In the genomic region with DNA sequence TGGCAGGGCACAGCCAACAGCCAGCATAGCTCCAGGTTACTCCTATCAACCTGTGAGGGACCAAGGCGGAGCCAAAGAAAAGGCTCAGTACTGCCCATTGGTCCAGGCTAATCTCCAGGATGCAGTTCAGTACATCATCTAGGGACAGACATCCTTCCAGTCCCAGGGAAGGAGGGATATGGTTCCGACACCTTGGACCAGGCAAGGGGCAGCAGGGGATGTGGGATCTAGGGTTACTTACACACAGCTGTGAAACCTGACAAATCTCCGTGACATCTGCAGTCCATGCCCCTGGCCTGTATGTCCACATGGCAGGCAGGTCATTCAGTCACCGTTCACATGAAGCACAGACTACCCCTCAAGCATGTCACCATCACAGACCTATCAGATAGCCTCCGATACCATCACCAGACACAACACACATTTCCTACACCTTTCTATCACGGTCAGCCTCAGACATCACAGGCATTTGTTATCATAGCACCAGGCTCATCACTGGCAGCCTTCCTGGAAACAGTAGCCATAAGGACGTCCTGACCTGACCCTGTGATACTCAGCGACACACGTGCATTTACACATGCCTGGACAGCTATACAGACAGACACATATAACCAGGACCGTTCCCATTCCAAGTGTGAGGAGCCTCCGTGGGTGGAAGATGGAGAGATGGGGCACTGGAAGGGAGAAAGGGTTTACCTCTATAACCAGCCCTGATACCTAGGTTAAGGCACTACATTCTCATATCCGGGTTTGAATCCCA, we compare ENCODE assay signal across 8 mouse cellular contexts. TPM values are rescaled to one million over a fixed set of nuclear protein-coding genes. Genes with fewer than 3 reads are reported as not detected.
DNase-seq lines count a peak whose midpoint lies in the region; ATAC-seq and TF ChIP-seq lines count a peak whose summit lies in the region.
"Had no signal": no experiment of that assay in that cellular context is flagged by ENCODE, and none has a peak within 500 bp of the region (broad histone marks: within the 10 kb centered on the region; RNA-seq: fewer than 3 reads in every experiment).

No protein-coding gene starts in this region.

- H3K27me3 ChIP-seq in CH12.LX (replicated peaks) (peaks cover 19% of the 10 kb centered on the region), MEL (ENCODE audit: control insufficient read depth in 1 of 2, insufficient read depth in 2 of 2, low read length in 2 of 2) (no peaks in the 10 kb centered on the region)
- H3K27me3 ChIP-seq in heart, embryonic 15.5 days, result no peaks in the 10 kb centered on the region
- no peaks in the 10 kb centered on the region for H3K27me3 ChIP-seq in liver, embryonic 16.5 days (ENCODE audit: control insufficient read depth, insufficient read depth, low read depth, low read length)

- TF ChIP-seq POLR2A in CH12.LX (IDR thresholded peaks at IDR 0.05; ENCODE audit: low read depth, low read length), result no peak
- no peak for TF ChIP-seq POLR2A in MEL (IDR thresholded peaks at IDR 0.05; ENCODE audit: control insufficient read depth in 1 of 2, insufficient read depth in 1 of 2, low read depth in 1 of 2, low read length in 2 of 2, poor library complexity in 1 of 2)

- H3K4me3 ChIP-seq in CH12.LX (replicated peaks in 1 of 3; ENCODE audit: low read depth in 2 of 3, low read length in 2 of 3, poor library complexity in 1 of 3) (peak overlapping the region; percentile 69 to 88 (median 81)), MEL (ENCODE audit: control insufficient read depth in 1 of 2, insufficient read depth in 1 of 2, low read depth in 2 of 2, low read length in 2 of 2) (peak overlapping the region; percentile 90)
- peak overlapping the region; percentile 88 for H3K4me3 ChIP-seq in heart, embryonic 15.5 days
- peak overlapping the region; percentile 84 for H3K4me3 ChIP-seq in liver, embryonic 16.5 days (ENCODE audit: low read depth, low read length)

- TF ChIP-seq RAD21 in CH12.LX (IDR thresholded peaks at IDR 0.05; ENCODE audit: low read depth, low read length) (no peak), MEL (IDR thresholded peaks at IDR 0.05; ENCODE audit: low read depth, low read length) (no peak)

- TF ChIP-seq CTCF in CH12.LX (conservative IDR thresholded peaks at IDR 0.05 in 1 of 2, IDR thresholded peaks at IDR 0.05 in 1 of 2; ENCODE audit: low read depth in 2 of 2, low read length in 2 of 2), result no peak
- TF ChIP-seq CTCF in MEL (IDR thresholded peaks at IDR 0.05 in 2 of 3, conservative IDR thresholded peaks at IDR 0.05 in 1 of 3; ENCODE audit: control insufficient read depth in 1 of 3, insufficient read depth in 1 of 3, low read depth in 2 of 3, low read length in 3 of 3, poor library complexity in 1 of 3, severe bottlenecking in 1 of 3), result no peak

- H3K4me1 ChIP-seq in CH12.LX (ENCODE audit: control insufficient read depth in 1 of 2, insufficient read depth in 2 of 2) (peaks cover 6 to 14% of the 10 kb centered on the region in 2 experiments), MEL (ENCODE audit: control insufficient read depth in 1 of 2, insufficient read depth in 2 of 2, low read length in 2 of 2) (peaks cover 5 to 29% of the 10 kb centered on the region in 2 experiments; a peak in 3 of 4 replicates)
- H3K4me1 ChIP-seq in heart, embryonic 15.5 days (replicated peaks), result peaks cover 63% of the 10 kb centered on the region
- H3K4me1 ChIP-seq in liver, embryonic 16.5 days (ENCODE audit: control insufficient read depth, low read depth, low read length), result peaks cover 56% of the 10 kb centered on the region

- in situ Hi-C loops in CH12.LX (cut with MboI; ENCODE audit: low pct_ligation_motif_present, low pct_unique_long_range_greater_than_20kb, low sequenced_read_pairs), result no loop called here

- dilution Hi-C loops in CH12.LX (cut with MboI; ENCODE audit: extremely low pct_ligation_motif_present, extremely low pct_unique_long_range_greater_than_20kb, low sequenced_read_pairs), result no loop called here

- peak overlapping the region; percentile 42 for H3K4me2 ChIP-seq in CH12.LX (ENCODE audit: insufficient read depth, low read depth, poor library complexity, severe bottlenecking)
- H3K4me2 ChIP-seq in heart, embryonic 15.5 days, result peak overlapping the region; percentile 76
- peak overlapping the region; percentile 96 for H3K4me2 ChIP-seq in liver, embryonic 16.5 days (ENCODE audit: low read depth, low read length)

- H3K36me3 ChIP-seq in CH12.LX (replicated peaks in 1 of 2; ENCODE audit: control insufficient read depth in 1 of 2, insufficient read depth in 1 of 2, low read length in 1 of 2), result peaks cover 0 to 8% of the 10 kb centered on the region in 2 experiments
- H3K36me3 ChIP-seq in MEL (ENCODE audit: control insufficient read depth in 1 of 2, insufficient read depth in 2 of 2, low read length in 2 of 2), result peaks cover 2 to 8% of the 10 kb centered on the region in 2 experiments; a peak in 2 of 4 replicates
- 0 out of 2 replicates have a peak, but pooled peaks cover 9% of the 10 kb centered on the region for H3K36me3 ChIP-seq in heart, embryonic 15.5 days
- no peaks in the 10 kb centered on the region for H3K36me3 ChIP-seq in liver, embryonic 16.5 days (ENCODE audit: control insufficient read depth, insufficient read depth)

- DNase-seq in CH12.LX (ENCODE audit: extremely low read depth) (no peak), MEL (ENCODE audit: low read depth, low spot score) (no peak)
- no peak for DNase-seq in layer of hippocampus, postnatal 14 days (ENCODE audit: low spot score in 2 of 2)
- no peak for DNase-seq in adrenal gland, postnatal 14 days
- DNase-seq in B cell, adult 2 months, result no peak

- 40% methylated on average over 12 of the region's 12 CpGs for WGBS in heart, embryonic 15.5 days
- 52% methylated on average over 12 of the region's 12 CpGs for WGBS in liver, embryonic 16.5 days (ENCODE audit: insufficient replicate concordance)

- H3K9me3 ChIP-seq in CH12.LX (replicated peaks; ENCODE audit: low read length), result no peaks in the 10 kb centered on the region
- H3K9me3 ChIP-seq in MEL (replicated peaks; ENCODE audit: insufficient read depth, low read length), result no peaks in the 10 kb centered on the region
- no peaks in the 10 kb centered on the region for H3K9me3 ChIP-seq in heart, embryonic 15.5 days (replicated peaks)
- H3K9me3 ChIP-seq in liver, embryonic 16.5 days (replicated peaks; ENCODE audit: control insufficient read depth, low read length), result no peaks in the 10 kb centered on the region

- no peak for ATAC-seq in heart, embryonic 15.5 days (replicated peaks; ENCODE audit: insufficient number of reproducible peaks, insufficient read depth, low FRiP score, low read depth)
- ATAC-seq in liver, embryonic 16.5 days (ENCODE audit: low read depth), result no peak

- TF ChIP-seq EP300 in CH12.LX (IDR thresholded peaks at IDR 0.05; ENCODE audit: low read length) (no peak), MEL (IDR thresholded peaks at IDR 0.05; ENCODE audit: low read depth in 1 of 2, low read length in 2 of 2) (0 out of 4 replicates have a peak, but pooled peaks of 1 of the 2 experiments have one; percentile 11)

- H3K27ac ChIP-seq in CH12.LX (ENCODE audit: insufficient read depth, low read depth) (no peak overlapping the region), MEL (ENCODE audit: control insufficient read depth, low read depth, low read length) (peak overlapping the region; percentile 72)
- H3K27ac ChIP-seq in heart, embryonic 15.5 days, result peak overlapping the region; percentile 95
- peak overlapping the region; percentile 89 for H3K27ac ChIP-seq in liver, embryonic 16.5 days (ENCODE audit: low read length)

- H3K9ac ChIP-seq in CH12.LX (ENCODE audit: insufficient read depth, low read depth) (peak overlapping the region; percentile 62; the same call in 1 of the 2 replicates), MEL (ENCODE audit: control insufficient read depth, low read depth, low read length, poor library complexity, severe bottlenecking) (peak overlapping the region; percentile 93)
- peak overlapping the region; percentile 94 for H3K9ac ChIP-seq in heart, embryonic 15.5 days
- H3K9ac ChIP-seq in liver, embryonic 16.5 days (ENCODE audit: low read depth, low read length), result peak overlapping the region; percentile 84

- no peaks in the 10 kb centered on the region for H3K79me2 ChIP-seq in CH12.LX (replicated peaks; ENCODE audit: control insufficient read depth, extremely low read depth, insufficient read depth, poor library complexity, severe bottlenecking)
- peaks cover 20% of the 10 kb centered on the region for H3K79me2 ChIP-seq in MEL (ENCODE audit: control insufficient read depth, insufficient read depth, low read length, poor library complexity)

RNA-seq across cellular contexts. Expression of gene Slc12a4, which starts 1.2 kb away (rescaled TPM):
- total RNA-seq in CH12.LX (2012; rRNA removed) (9.4 and 9.7 TPM in 2 replicates), CH12.LX (2014; rRNA removed) (2.8 and 4.2 TPM in 2 replicates), MEL (2012; rRNA removed) (22.2 and 25.6 TPM in 2 replicates)
- polyA plus RNA-seq in CH12.LX (2012; ENCODE audit: insufficient read length, low read depth) (7.2 and 8.1 TPM in 2 replicates), MEL (2012; ENCODE audit: insufficient read depth in 1 of 2, insufficient read length in 2 of 2, low read depth in 1 of 2, low replicate concordance in 2 of 2, missing spikeins in 1 of 2) (10 to 100 TPM in 1 of 2 experiments, not detected in 1; 32.3 TPM)
- 34.1 and 44.5 TPM in 2 replicates for polyA plus RNA-seq in heart, embryonic 15.5 days (2015; fragmentation: Nextera tagmentation; extraction: Ambion mirVana)
- polyA plus RNA-seq in liver, embryonic 16.5 days (2015; fragmentation: Nextera tagmentation; extraction: Ambion mirVana), result 11.1 and 12.0 TPM in 2 replicates
- 10 to 100 TPM; 28.1 to 35.8 TPM for total RNA-seq in layer of hippocampus, postnatal 14 days (2021)
- 36.9 and 42.5 TPM in 2 replicates for total RNA-seq in adrenal gland, postnatal 14 days (2021)

RNA-seq across cellular contexts. Expression of gene Dpep3, which starts 14.5 kb away (rescaled TPM):
- total RNA-seq in CH12.LX (2012; rRNA removed) (not detected in 2 replicates), CH12.LX (2014; rRNA removed) (not detected in 2 replicates), MEL (2012; rRNA removed) (not detected in 2 replicates)
- polyA plus RNA-seq in CH12.LX (2012; ENCODE audit: insufficient read length, low read depth) (not detected in 2 replicates), MEL (2012; ENCODE audit: insufficient read depth in 1 of 2, insufficient read length in 2 of 2, low read depth in 1 of 2, low replicate concordance in 2 of 2, missing spikeins in 1 of 2) (under 1 TPM in 1 of 2 experiments, not detected in 1; 0.11 TPM)
- polyA plus RNA-seq in heart, embryonic 15.5 days (2015; fragmentation: Nextera tagmentation; extraction: Ambion mirVana), result not detected in 2 replicates
- not detected in 2 replicates for polyA plus RNA-seq in liver, embryonic 16.5 days (2015; fragmentation: Nextera tagmentation; extraction: Ambion mirVana)
- not detected for total RNA-seq in layer of hippocampus, postnatal 14 days (2021)
- total RNA-seq in adrenal gland, postnatal 14 days (2021), result not detected in 2 replicates
- total RNA-seq: neutrophil, adult 5-6 weeks had no signal

RNA-seq across cellular contexts. Expression of gene Lcat, which starts 21.5 kb away (rescaled TPM):
- total RNA-seq in CH12.LX (2012; rRNA removed) (0.21 and 0.34 TPM in 2 replicates), CH12.LX (2014; rRNA removed) (0.18 TPM in 1 of 2 replicates, not detected in the other), MEL (2012; rRNA removed) (0.78 and 1.1 TPM in 2 replicates)
- polyA plus RNA-seq in CH12.LX (2012; ENCODE audit: insufficient read length, low read depth) (0.17 and 0.25 TPM in 2 replicates), MEL (2012; ENCODE audit: insufficient read depth in 1 of 2, insufficient read length in 2 of 2, low read depth in 1 of 2, low replicate concordance in 2 of 2, missing spikeins in 1 of 2) (1 to 10 TPM in 1 of 2 experiments, not detected in 1; 2.5 TPM)
- 1.3 and 1.7 TPM in 2 replicates for polyA plus RNA-seq in heart, embryonic 15.5 days (2015; fragmentation: Nextera tagmentation; extraction: Ambion mirVana)
- 88.0 and 97.1 TPM in 2 replicates for polyA plus RNA-seq in liver, embryonic 16.5 days (2015; fragmentation: Nextera tagmentation; extraction: Ambion mirVana)
- total RNA-seq in layer of hippocampus, postnatal 14 days (2021), result 10 to 100 TPM; 46.9 to 52.8 TPM
- total RNA-seq in adrenal gland, postnatal 14 days (2021), result 5.3 and 54.9 TPM in 2 replicates
- total RNA-seq: neutrophil, adult 5-6 weeks had no signal

RNA-seq across cellular contexts. Expression of gene Psmb10, which starts 26.4 kb away (rescaled TPM):
- total RNA-seq in CH12.LX (2012; rRNA removed) (228 and 298 TPM in 2 replicates), CH12.LX (2014; rRNA removed) (136 and 137 TPM in 2 replicates), MEL (2012; rRNA removed) (228 and 275 TPM in 2 replicates)
- polyA plus RNA-seq in CH12.LX (2012; ENCODE audit: insufficient read length, low read depth) (227 and 313 TPM in 2 replicates), MEL (2012; ENCODE audit: insufficient read depth in 1 of 2, insufficient read length in 2 of 2, low read depth in 1 of 2, low replicate concordance in 2 of 2, missing spikeins in 1 of 2) (100 to 1,000 TPM in 1 of 2 experiments, not detected in 1; 193 TPM)
- polyA plus RNA-seq in heart, embryonic 15.5 days (2015; fragmentation: Nextera tagmentation; extraction: Ambion mirVana), result 59.4 and 93.4 TPM in 2 replicates
- polyA plus RNA-seq in liver, embryonic 16.5 days (2015; fragmentation: Nextera tagmentation; extraction: Ambion mirVana), result 34.8 and 40.6 TPM in 2 replicates
- 10 to 100 TPM; 62.8 to 71.5 TPM for total RNA-seq in layer of hippocampus, postnatal 14 days (2021)
- total RNA-seq in adrenal gland, postnatal 14 days (2021), result 49.2 and 65.5 TPM in 2 replicates

RNA-seq across cellular contexts. Expression of gene Dus2, which starts 26.5 kb away (rescaled TPM):
- total RNA-seq in CH12.LX (2012; rRNA removed) (20.9 and 23.2 TPM in 2 replicates), CH12.LX (2014; rRNA removed) (20.7 and 23.6 TPM in 2 replicates), MEL (2012; rRNA removed) (8.6 and 9.2 TPM in 2 replicates)
- polyA plus RNA-seq in CH12.LX (2012; ENCODE audit: insufficient read length, low read depth) (27.2 and 27.7 TPM in 2 replicates), MEL (2012; ENCODE audit: insufficient read depth in 1 of 2, insufficient read length in 2 of 2, low read depth in 1 of 2, low replicate concordance in 2 of 2, missing spikeins in 1 of 2) (10 to 100 TPM in 1 of 2 experiments, not detected in 1; 11.9 TPM)
- 12.5 and 15.0 TPM in 2 replicates for polyA plus RNA-seq in heart, embryonic 15.5 days (2015; fragmentation: Nextera tagmentation; extraction: Ambion mirVana)
- polyA plus RNA-seq in liver, embryonic 16.5 days (2015; fragmentation: Nextera tagmentation; extraction: Ambion mirVana), result 10.5 and 10.9 TPM in 2 replicates
- total RNA-seq in layer of hippocampus, postnatal 14 days (2021), result 10 to 100 TPM; 17.2 to 19.5 TPM
- total RNA-seq in adrenal gland, postnatal 14 days (2021), result 14.9 and 15.5 TPM in 2 replicates

Comparison
In these comparisons a context has a peak if more than half of its experiments do, and no peak if none do; other contexts are left out.
1. H3K4me2 ChIP-seq: peak in every context shown above with its lines; median percentile 96 in liver, embryonic 16.5 days; 76 in heart, embryonic 15.5 days; 42 in CH12.LX.
2. Of the 35 proteins assayed by ChIP-seq in both MEL and CH12.LX: peak only in MEL: MAX; only in CH12.LX: none; in both: none; in neither: 33; mixed calls (peak in some experiments, not most) for 1.